Mouse (Mus musculus) testis, adult 2 months (tissue): Measurements from ENCODE around the gene Irs1. TPM values are rescaled to one million over a fixed set of nuclear protein-coding genes. Genes with fewer than 3 reads are reported as not detected.

Source experiments
- H3K27ac ChIP-seq: fragments of 200-500 bp; 2 replicates; pipeline ENCODE4 v1.5.1; 2012; ENCODE audit warnings: low read depth, low read length; ENCODE audit not compliant: control insufficient read depth, insufficient read depth
- H3K27me3 ChIP-seq: fragments of 200-500 bp; 2 replicates; pipeline ENCODE4 v1.6.1; 2012; ENCODE audit warnings: mild to moderate bottlenecking, low read length, moderate library complexity; ENCODE audit not compliant: control insufficient read depth, insufficient read depth
- H3K36me3 ChIP-seq: fragments of 200-500 bp; 2 replicates; pipeline ENCODE4 v1.6.1; 2012; ENCODE audit warnings: mild to moderate bottlenecking, low read length; ENCODE audit not compliant: control insufficient read depth, insufficient read depth
- H3K4me1 ChIP-seq: fragments of 200-500 bp; 2 replicates; pipeline ENCODE4 v1.6.1; 2012; ENCODE audit warnings: low read length; ENCODE audit not compliant: control insufficient read depth, insufficient read depth
- H3K4me3 ChIP-seq: fragments of 200-500 bp; 2 replicates; pipeline ENCODE4 v1.5.1; 2012; ENCODE audit warnings: low read depth, mild to moderate bottlenecking, low read length, moderate library complexity, mixed read lengths; ENCODE audit not compliant: control insufficient read depth
- CTCF ChIP-seq: fragments of 200-500 bp; IDR thresholded peaks from 2 replicates; pipeline ENCODE4 v1.5.1; 2012; ENCODE audit warnings: low read depth, mild to moderate bottlenecking, inconsistent platforms, low read length, moderate library complexity; ENCODE audit not compliant: control insufficient read depth, insufficient read depth, insufficient replicate concordance
- POLR2A ChIP-seq: fragments of 200-500 bp; IDR thresholded peaks from 2 replicates; pipeline ENCODE4 v1.6.1; 2012; ENCODE audit warnings: low read depth, mild to moderate bottlenecking, inconsistent platforms, low read length, moderate library complexity; ENCODE audit not compliant: control insufficient read depth
- polyA plus RNA-seq: library from polyadenylated mRNA; depleted of rRNA; stranded (reverse); fragments of >200 nt; gene quantifications from 2 replicates; pipeline ENCODE4 v1.2.3, GENCODE M21; 2012

The Irs1 gene
- polyA plus RNA-seq, 1 experiment: 0.41 TPM

- H3K4me1 ChIP-seq: peaks cover 22% of the 10 kb centered on the region
- TF ChIP-seq CTCF (no peak), POLR2A (no peak)
- H3K36me3 ChIP-seq: no peaks in the 10 kb centered on the region
- no peaks in the 10 kb centered on the region for H3K27me3 ChIP-seq
- no peak overlapping the region for H3K4me3 ChIP-seq
- no peak overlapping the region for H3K27ac ChIP-seq
These were observed 3.4 kb downstream of the Irs1 start for GRCm38 (mm10) chr1:82287776-82288325.

GRCm38 (mm10) chr1:82287052-82287775 is 4.0 kb downstream of the Irs1 start:
- H3K4me3 ChIP-seq: peak overlapping the region; percentile 1
- H3K27me3 ChIP-seq: no peaks in the 10 kb centered on the region
- H3K36me3 ChIP-seq: no peaks in the 10 kb centered on the region
- H3K27ac ChIP-seq: no peak overlapping the region
- peaks cover 23% of the 10 kb centered on the region for H3K4me1 ChIP-seq
- TF ChIP-seq CTCF (no peak), POLR2A (no peak)

GRCm38 (mm10) chr1:82286190-82287051 is 4.8 kb downstream of the Irs1 start:
- no peak overlapping the region for H3K27ac ChIP-seq
- peaks cover 23% of the 10 kb centered on the region for H3K4me1 ChIP-seq
- H3K4me3 ChIP-seq: no peak overlapping the region; the same call in 1 of the 2 replicates
- no peaks in the 10 kb centered on the region for H3K27me3 ChIP-seq
- TF ChIP-seq POLR2A (no peak), CTCF (no peak)
- no peaks in the 10 kb centered on the region for H3K36me3 ChIP-seq

GRCm38 (mm10) chr1:82285461-82286189 is 5.6 kb downstream of the Irs1 start:
- no peaks in the 10 kb centered on the region for H3K27me3 ChIP-seq
- no peak overlapping the region for H3K4me3 ChIP-seq
- H3K4me1 ChIP-seq: peaks cover 23% of the 10 kb centered on the region
- no peak overlapping the region for H3K27ac ChIP-seq
- TF ChIP-seq POLR2A: no peak
- no peak for TF ChIP-seq CTCF
- no peaks in the 10 kb centered on the region for H3K36me3 ChIP-seq

- H3K4me1 ChIP-seq: peaks cover 21% of the 10 kb centered on the region
- no peak overlapping the region for H3K4me3 ChIP-seq
These were observed 6.8 kb downstream of the Irs1 start for GRCm38 (mm10) chr1:82284403-82284802.

GRCm38 (mm10) chr1:82283901-82284301 is 7.3 kb downstream of the Irs1 start:
- no peak for TF ChIP-seq CTCF
- no peak for TF ChIP-seq POLR2A
- Histone ChIP-seq H3K4me1 (peaks cover 16% of the 10 kb centered on the region), H3K36me3 (no peaks in the 10 kb centered on the region), H3K27me3 (no peaks in the 10 kb centered on the region), H3K4me3 (no peak overlapping the region), H3K27ac (peak overlapping the region; percentile 23; the same call in 1 of the 2 replicates)

More at GRCm38 (mm10) chr1:82284403-82284802, 6.8 kb downstream of the Irs1 start:
- peak overlapping the region; percentile 23; the same call in 1 of the 2 replicates for H3K27ac ChIP-seq
- H3K27me3 ChIP-seq: no peaks in the 10 kb centered on the region
- H3K36me3 ChIP-seq: no peaks in the 10 kb centered on the region
- TF ChIP-seq POLR2A (no peak), CTCF (no peak)

GRCm38 (mm10) chr1:82282992-82283611 is 8.1 kb downstream of the Irs1 start:
- TF ChIP-seq CTCF (no peak), POLR2A (peak; percentile 41; the same call in 1 of the 2 replicates)

More at GRCm38 (mm10) chr1:82282992-82283611, 8.1 kb downstream of the Irs1 start:
- peak overlapping the region; percentile 88 for H3K4me3 ChIP-seq
- peaks cover 10% of the 10 kb centered on the region for H3K4me1 ChIP-seq
- H3K27ac ChIP-seq: peak overlapping the region; percentile 78
- H3K27me3 ChIP-seq: no peaks in the 10 kb centered on the region
- no peaks in the 10 kb centered on the region for H3K36me3 ChIP-seq
